Mouse (Mus musculus): ENCODE results near the gene Bcs1l. TPM values are rescaled to one million over a fixed set of nuclear protein-coding genes. Genes with fewer than 3 reads are reported as not detected.
A peak's percentile ranks its signal among the peaks of the same experiment; 100 is the strongest.

The Bcs1l gene
- polyA plus RNA-seq, 1 experiment from 2014 or later = 23.4 TPM

- Histone ChIP-seq H3K4me2 (ENCODE audit: low read length) (no peak overlapping the region), H3K9ac (ENCODE audit: low read length) (no peak overlapping the region)
- no peak for DNase-seq (ENCODE audit: low spot score)
These were observed 3.3 kb upstream of the Bcs1l start for GRCm38 (mm10) chr1:74584616-74585398.

GRCm38 (mm10) chr1:74587233-74587772 lies 786 bp upstream of the Bcs1l start:
- Histone ChIP-seq H3K27me3 (replicated peaks; ENCODE audit: control insufficient read depth, insufficient read depth, low read length) (no peaks in the 10 kb centered on the region), H3K4me2 (ENCODE audit: low read length) (peak overlapping the region; percentile 72), H3K9ac (ENCODE audit: low read length) (peak overlapping the region; percentile 58), H3K36me3 (ENCODE audit: control insufficient read depth, insufficient read depth, low read length) (peaks cover 47% of the 10 kb centered on the region), H3K4me1 (replicated peaks; ENCODE audit: control insufficient read depth, insufficient read depth, low read length) (peaks cover 7% of the 10 kb centered on the region), H3K9me3 (ENCODE audit: control insufficient read depth, low read length) (no peaks in the 10 kb centered on the region), H3K27ac (ENCODE audit: low read depth) (peak overlapping the region; percentile 76), H3K4me3 (ENCODE audit: low read depth, low read length) (peak overlapping the region; percentile 82)
- ATAC-seq (replicated peaks; ENCODE audit: low FRiP score, low TSS enrichment, low read depth) = 0 out of 2 replicates have a peak, but pooled peaks have one; percentile 1
- WGBS = under 1% methylated on average over 24 of the region's 24 CpGs
- DNase-seq (ENCODE audit: low spot score) = no peak

More at GRCm38 (mm10) chr1:74584616-74585398, 3.3 kb upstream of the Bcs1l start:
- ATAC-seq (replicated peaks; ENCODE audit: low FRiP score, low TSS enrichment, low read depth) = no peak
- H3K4me3 ChIP-seq (ENCODE audit: low read depth, low read length) = no peak overlapping the region
- WGBS = 90% methylated on average over 3 of the region's 3 CpGs
- H3K4me1 ChIP-seq (replicated peaks; ENCODE audit: control insufficient read depth, insufficient read depth, low read length) = peaks cover 7% of the 10 kb centered on the region
- H3K36me3 ChIP-seq (ENCODE audit: control insufficient read depth, insufficient read depth, low read length) = peaks cover 35% of the 10 kb centered on the region
- H3K27ac ChIP-seq (ENCODE audit: low read depth) = no peak overlapping the region
- no peaks in the 10 kb centered on the region for H3K27me3 ChIP-seq (replicated peaks; ENCODE audit: control insufficient read depth, insufficient read depth, low read length)
- H3K9me3 ChIP-seq (ENCODE audit: control insufficient read depth, low read length) = no peaks in the 10 kb centered on the region

GRCm38 (mm10) chr1:74594434-74594833 lies 6.3 kb downstream of the Bcs1l start:
- no peaks in the 10 kb centered on the region for H3K27me3 ChIP-seq (replicated peaks; ENCODE audit: control insufficient read depth, insufficient read depth, low read length)
- H3K36me3 ChIP-seq (ENCODE audit: control insufficient read depth, insufficient read depth, low read length) = peaks cover 74% of the 10 kb centered on the region
- H3K9me3 ChIP-seq (ENCODE audit: control insufficient read depth, low read length) = no peaks in the 10 kb centered on the region
- H3K9ac ChIP-seq (ENCODE audit: low read length) = no peak overlapping the region
- no peak for DNase-seq (ENCODE audit: low spot score)
- no peak for ATAC-seq (replicated peaks; ENCODE audit: low FRiP score, low TSS enrichment, low read depth)
- 86% methylated on average over 8 of the region's 8 CpGs for WGBS
- H3K4me3 ChIP-seq (ENCODE audit: low read depth, low read length) = no peak overlapping the region
- H3K4me1 ChIP-seq (replicated peaks; ENCODE audit: control insufficient read depth, insufficient read depth, low read length) = no peaks in the 10 kb centered on the region
- H3K27ac ChIP-seq (ENCODE audit: low read depth) = no peak overlapping the region
- no peak overlapping the region for H3K4me2 ChIP-seq (ENCODE audit: low read length)

GRCm38 (mm10) chr1:74600501-74601266 lies 12.6 kb downstream of the Bcs1l start:
- H3K27ac ChIP-seq (ENCODE audit: low read depth) = peak overlapping the region; percentile 22; the same call in 1 of the 2 replicates
- 8% methylated on average over 26 of the region's 26 CpGs for WGBS
- no peaks in the 10 kb centered on the region for H3K27me3 ChIP-seq (replicated peaks; ENCODE audit: control insufficient read depth, insufficient read depth, low read length)
- peak overlapping the region; percentile 89 for H3K4me2 ChIP-seq (ENCODE audit: low read length)
- ATAC-seq (replicated peaks; ENCODE audit: low FRiP score, low TSS enrichment, low read depth) (peak; percentile 54; the same call in 1 of the 2 replicates), DNase-seq (ENCODE audit: low spot score) (no peak)
- H3K9me3 ChIP-seq (ENCODE audit: control insufficient read depth, low read length) = no peaks in the 10 kb centered on the region
- H3K36me3 ChIP-seq (ENCODE audit: control insufficient read depth, insufficient read depth, low read length) = peaks cover 25% of the 10 kb centered on the region
- peak overlapping the region; percentile 85 for H3K4me3 ChIP-seq (ENCODE audit: low read depth, low read length)
- H3K4me1 ChIP-seq (replicated peaks; ENCODE audit: control insufficient read depth, insufficient read depth, low read length) = peaks cover 14% of the 10 kb centered on the region
- peak overlapping the region; percentile 80 for H3K9ac ChIP-seq (ENCODE audit: low read length)

GRCm38 (mm10) chr1:74601267-74601962 lies 13.3 kb downstream of the Bcs1l start, which contains the start of the genes Rnf25 and Stk36:
Gene Rnf25 (minus strand): TSS chr1:74601397.
Gene Stk36 (plus strand): TSS chr1:74601445.
- WGBS = 10% methylated on average over 25 of the region's 25 CpGs

GRCm38 (mm10) chr1:74624183-74624582 lies 36.1 kb downstream of the Bcs1l start:
- Histone ChIP-seq H3K4me1 (replicated peaks; ENCODE audit: control insufficient read depth, insufficient read depth, low read length) (no peaks in the 10 kb centered on the region), H3K27me3 (replicated peaks; ENCODE audit: control insufficient read depth, insufficient read depth, low read length) (no peaks in the 10 kb centered on the region), H3K4me3 (ENCODE audit: low read depth, low read length) (no peak overlapping the region), H3K36me3 (ENCODE audit: control insufficient read depth, insufficient read depth, low read length) (no peaks in the 10 kb centered on the region), H3K4me2 (ENCODE audit: low read length) (no peak overlapping the region), H3K9me3 (ENCODE audit: control insufficient read depth, low read length) (no peaks in the 10 kb centered on the region), H3K27ac (ENCODE audit: low read depth) (no peak overlapping the region), H3K9ac (ENCODE audit: low read length) (no peak overlapping the region)
- DNase-seq (ENCODE audit: low spot score) (no peak), ATAC-seq (replicated peaks; ENCODE audit: low FRiP score, low TSS enrichment, low read depth) (no peak)
- whole genome bisulfite sequencing = 94% methylated on average over 1 of the region's 1 CpGs

More at GRCm38 (mm10) chr1:74601267-74601962, 13.3 kb downstream of the Bcs1l start, which contains the start of the genes Rnf25 and Stk36:
- DNase-seq (ENCODE audit: low spot score) (peak; percentile 87), ATAC-seq (replicated peaks; ENCODE audit: low FRiP score, low TSS enrichment, low read depth) (peak; percentile 81; the same call in 1 of the 2 replicates)
- H3K4me2 ChIP-seq (ENCODE audit: low read length) = peak within 1 kb of the TSS; percentile 89
- peak within 1 kb of the TSS; percentile 85 for H3K4me3 ChIP-seq (ENCODE audit: low read depth, low read length)
- H3K36me3 ChIP-seq (ENCODE audit: control insufficient read depth, insufficient read depth, low read length) = peaks cover 20% of the 10 kb centered on the region
- peaks cover 14% of the 10 kb centered on the region for H3K4me1 ChIP-seq (replicated peaks; ENCODE audit: control insufficient read depth, insufficient read depth, low read length)
- H3K27me3 ChIP-seq (replicated peaks; ENCODE audit: control insufficient read depth, insufficient read depth, low read length) = no peaks in the 10 kb centered on the region
- peak within 1 kb of the TSS; percentile 22; the same call in 1 of the 2 replicates for H3K27ac ChIP-seq (ENCODE audit: low read depth)
- H3K9me3 ChIP-seq (ENCODE audit: control insufficient read depth, low read length) = no peaks in the 10 kb centered on the region
- peak within 1 kb of the TSS; percentile 80 for H3K9ac ChIP-seq (ENCODE audit: low read length)

GRCm38 (mm10) chr1:74626076-74626475 lies 38.0 kb downstream of the Bcs1l start:
- Histone ChIP-seq H3K27me3 (replicated peaks; ENCODE audit: control insufficient read depth, insufficient read depth, low read length) (no peaks in the 10 kb centered on the region), H3K9me3 (ENCODE audit: control insufficient read depth, low read length) (no peaks in the 10 kb centered on the region), H3K9ac (ENCODE audit: low read length) (no peak overlapping the region), H3K4me3 (ENCODE audit: low read depth, low read length) (no peak overlapping the region), H3K27ac (ENCODE audit: low read depth) (no peak overlapping the region), H3K4me2 (ENCODE audit: low read length) (no peak overlapping the region), H3K36me3 (ENCODE audit: control insufficient read depth, insufficient read depth, low read length) (no peaks in the 10 kb centered on the region), H3K4me1 (replicated peaks; ENCODE audit: control insufficient read depth, insufficient read depth, low read length) (no peaks in the 10 kb centered on the region)
- ATAC-seq (replicated peaks; ENCODE audit: low FRiP score, low TSS enrichment, low read depth) (no peak), DNase-seq (ENCODE audit: low spot score) (no peak)
- WGBS = 86% methylated on average over 4 of the region's 4 CpGs

- Histone ChIP-seq H3K27ac (ENCODE audit: low read depth) (no peak overlapping the region), H3K9ac (ENCODE audit: low read length) (no peak overlapping the region), H3K27me3 (replicated peaks; ENCODE audit: control insufficient read depth, insufficient read depth, low read length) (no peaks in the 10 kb centered on the region), H3K4me2 (ENCODE audit: low read length) (no peak overlapping the region), H3K9me3 (ENCODE audit: control insufficient read depth, low read length) (no peaks in the 10 kb centered on the region), H3K4me1 (replicated peaks; ENCODE audit: control insufficient read depth, insufficient read depth, low read length) (no peaks in the 10 kb centered on the region), H3K4me3 (ENCODE audit: low read depth, low read length) (no peak overlapping the region), H3K36me3 (ENCODE audit: control insufficient read depth, insufficient read depth, low read length) (no peaks in the 10 kb centered on the region)
- ATAC-seq (replicated peaks; ENCODE audit: low FRiP score, low TSS enrichment, low read depth) = no peak
- DNase-seq (ENCODE audit: low spot score) = no peak
- WGBS = 49% methylated on average over 7 of the region's 7 CpGs
These were observed 39.9 kb downstream of the Bcs1l start for GRCm38 (mm10) chr1:74628001-74628400.

All from intestine, embryonic 14.5 days (tissue).